ENCODE assay signal across 10 mouse cellular contexts in genomic region chr9:64498929-64499328, GRCm38 (mm10).
DNase-seq lines count a peak whose midpoint lies in the region; ATAC-seq lines count a peak whose summit lies in the region.
"Had no signal": no experiment of that assay in that cellular context is flagged by ENCODE, and none has a peak within 500 bp of the region (broad histone marks: within the 10 kb centered on the region; RNA-seq: fewer than 3 reads in every experiment).

No protein-coding gene starts in this region.

- no peak overlapping the region for H3K4me3 ChIP-seq in forebrain, embryonic 14.5 days (ENCODE audit: low read depth, low read length)
- H3K4me3 ChIP-seq in forebrain, embryonic 12.5 days (replicated peaks): no peak overlapping the region
- H3K4me3 ChIP-seq in hindbrain, embryonic 15.5 days: no peak overlapping the region

- H3K36me3 ChIP-seq in forebrain, embryonic 14.5 days (ENCODE audit: control insufficient read depth, insufficient read depth, low read length): no peaks in the 10 kb centered on the region
- H3K36me3 ChIP-seq in forebrain, embryonic 12.5 days (replicated peaks): no peaks in the 10 kb centered on the region
- H3K36me3 ChIP-seq in hindbrain, embryonic 15.5 days: no peaks in the 10 kb centered on the region

- 27% methylated on average over 5 of the region's 5 CpGs for WGBS in forebrain, embryonic 14.5 days
- 65% methylated on average over 5 of the region's 5 CpGs for WGBS in forebrain, embryonic 12.5 days
- 38% methylated on average over 5 of the region's 5 CpGs for WGBS in hindbrain, embryonic 15.5 days

- no peak overlapping the region for H3K9ac ChIP-seq in forebrain, embryonic 14.5 days (ENCODE audit: low read length)
- no peak overlapping the region for H3K9ac ChIP-seq in forebrain, embryonic 12.5 days
- H3K9ac ChIP-seq in hindbrain, embryonic 15.5 days: no peak overlapping the region

- H3K4me2 ChIP-seq in forebrain, embryonic 14.5 days (ENCODE audit: low read length): no peak overlapping the region
- no peak overlapping the region for H3K4me2 ChIP-seq in forebrain, embryonic 12.5 days
- no peak overlapping the region for H3K4me2 ChIP-seq in hindbrain, embryonic 15.5 days

- no peaks in the 10 kb centered on the region for H3K27me3 ChIP-seq in forebrain, embryonic 14.5 days (replicated peaks; ENCODE audit: control insufficient read depth, insufficient read depth, low read length)
- no peaks in the 10 kb centered on the region for H3K27me3 ChIP-seq in forebrain, embryonic 12.5 days
- no peaks in the 10 kb centered on the region for H3K27me3 ChIP-seq in hindbrain, embryonic 15.5 days
- H3K27me3 ChIP-seq: CH12.LX had no signal

- peaks cover 19% of the 10 kb centered on the region for H3K4me1 ChIP-seq in forebrain, embryonic 14.5 days (ENCODE audit: control insufficient read depth, insufficient read depth, low read length)
- H3K4me1 ChIP-seq in forebrain, embryonic 12.5 days: peaks cover 16% of the 10 kb centered on the region
- H3K4me1 ChIP-seq in hindbrain, embryonic 15.5 days (replicated peaks): peaks cover 27% of the 10 kb centered on the region

- DNase-seq in forebrain, embryonic 14.5 days (ENCODE audit: low spot score): peak; percentile 92
- peak; percentile 10 for DNase-seq in ovary, postnatal 14 days (ENCODE audit: low spot score)
- no peak for DNase-seq in ovary, adult 18-20 months (ENCODE audit: low spot score)
- DNase-seq in right cerebral cortex, postnatal 14 days: peak; percentile 41
- DNase-seq in thymus, adult 18-20 months: no peak

- no peaks in the 10 kb centered on the region for H3K9me3 ChIP-seq in forebrain, embryonic 14.5 days (replicated peaks; ENCODE audit: control insufficient read depth, low read length)
- no peaks in the 10 kb centered on the region for H3K9me3 ChIP-seq in forebrain, embryonic 12.5 days
- no peaks in the 10 kb centered on the region for H3K9me3 ChIP-seq in hindbrain, embryonic 15.5 days

- ATAC-seq in forebrain, embryonic 14.5 days: peak; percentile 85
- no peak for ATAC-seq in forebrain, embryonic 12.5 days (ENCODE audit: low FRiP score)
- peak; percentile 80 for ATAC-seq in hindbrain, embryonic 15.5 days (ENCODE audit: low FRiP score, low read depth)
- ATAC-seq in activated CD4-positive, CD25-positive, alpha-beta regulatory T cell, adult 4 months: no peak

- no peak overlapping the region; the same call in 1 of the 2 replicates for H3K27ac ChIP-seq in forebrain, embryonic 14.5 days (ENCODE audit: low read depth, low read length)
- no peak overlapping the region for H3K27ac ChIP-seq in forebrain, embryonic 12.5 days
- H3K27ac ChIP-seq in hindbrain, embryonic 15.5 days (replicated peaks): peak overlapping the region; percentile 28; the same call in 1 of the 2 replicates
- H3K27ac ChIP-seq: stomach, postnatal 0 days had no signal

Comparison
In these comparisons a context has a peak if more than half of its experiments do, and no peak if none do; other contexts are left out.
1. ATAC-seq: peak in forebrain, embryonic 14.5 days (single experiment) and hindbrain, embryonic 15.5 days (single experiment); none in forebrain, embryonic 12.5 days (single experiment) and activated CD4-positive, CD25-positive, alpha-beta regulatory T cell, adult 4 months (single experiment).
2. DNase-seq: peak in forebrain, embryonic 14.5 days (single experiment), ovary, postnatal 14 days (single experiment) and right cerebral cortex, postnatal 14 days (single experiment); none in ovary, adult 18-20 months (single experiment) and thymus, adult 18-20 months (0 of 2).